Mouse (Mus musculus) embryonic facial prominence, embryonic 14.5 days (tissue): Measurements from ENCODE around the gene Cnot6. TPM values are rescaled to one million over a fixed set of nuclear protein-coding genes. Genes with fewer than 3 reads are reported as not detected.

Experiments
- ATAC-seq: fragments of 200-750 bp; cut with Nextera tagmentation; 2 replicates; pipeline ENCODE4 v1.8.0; 2017; ENCODE audit warnings: low read depth, moderate number of reproducible peaks, moderate TSS enrichment
- DNase-seq: peaks from one replicate; pipeline ENCODE4 v3.0.0-alpha.2; 2015; ENCODE audit warnings: low spot score
- H3K27ac ChIP-seq: fragments of 300-500 bp; sonication (generic); replicated peaks from 2 replicates; pipeline ENCODE4 v1.5.1; 2014; ENCODE audit warnings: low read depth, mild to moderate bottlenecking, low read length, moderate library complexity
- H3K27me3 ChIP-seq: fragments of 300-500 bp; sonication (generic); replicated peaks from 2 replicates; pipeline ENCODE4 v1.6.1; 2014; ENCODE audit warnings: low read length; ENCODE audit not compliant: control insufficient read depth, insufficient read depth
- H3K36me3 ChIP-seq: fragments of 300-500 bp; sonication (generic); 2 replicates; pipeline ENCODE4 v1.6.1; 2014; ENCODE audit warnings: low read length, mixed read lengths; ENCODE audit not compliant: control insufficient read depth, insufficient read depth
- H3K4me1 ChIP-seq: fragments of 300-500 bp; sonication (generic); 2 replicates; pipeline ENCODE4 v1.6.1; 2014; ENCODE audit warnings: antibody characterized with exemption, low read length; ENCODE audit not compliant: control insufficient read depth, insufficient read depth
- H3K4me2 ChIP-seq: fragments of 300-500 bp; sonication (generic); 2 replicates; pipeline ENCODE4 v1.6.1; 2014; ENCODE audit warnings: low read depth, mild to moderate bottlenecking, low read length, moderate library complexity, mixed read lengths
- H3K4me3 ChIP-seq: fragments of 300-500 bp; sonication (generic); 2 replicates; pipeline ENCODE4 v1.5.1; 2014; ENCODE audit warnings: low read depth, mild to moderate bottlenecking, low read length
- H3K9ac ChIP-seq: fragments of 300-500 bp; sonication (generic); 2 replicates; pipeline ENCODE4 v1.6.1; 2014; ENCODE audit warnings: low read depth, mild to moderate bottlenecking, low read length, moderate library complexity, mixed read lengths
- H3K9me3 ChIP-seq: fragments of 300-500 bp; sonication (generic); 2 replicates; pipeline ENCODE4 v1.6.1; 2016; ENCODE audit warnings: low read length; ENCODE audit not compliant: control insufficient read depth
- WGBS: fragments of 180-500 bp; shearing (Covaris S2); extraction: QIAGEN DNeasy Blood & Tissue Kit; methylation state at CpG from one replicate; pipeline ENCODE4 v1.1.7; 2014; 5-methylcytosine and 5-hydroxymethylcytosine counted together
- polyA plus RNA-seq: library from polyadenylated mRNA; unstranded; fragments of >200 nt; fragmentation: Nextera tagmentation; extraction: Ambion mirVana; gene quantifications from 2 replicates; pipeline ENCODE4 v1.2.1, GENCODE M21; 2014

Gene Cnot6
- polyA plus RNA-seq, 1 experiment from 2014 or later: 56.4 TPM

DNA sequence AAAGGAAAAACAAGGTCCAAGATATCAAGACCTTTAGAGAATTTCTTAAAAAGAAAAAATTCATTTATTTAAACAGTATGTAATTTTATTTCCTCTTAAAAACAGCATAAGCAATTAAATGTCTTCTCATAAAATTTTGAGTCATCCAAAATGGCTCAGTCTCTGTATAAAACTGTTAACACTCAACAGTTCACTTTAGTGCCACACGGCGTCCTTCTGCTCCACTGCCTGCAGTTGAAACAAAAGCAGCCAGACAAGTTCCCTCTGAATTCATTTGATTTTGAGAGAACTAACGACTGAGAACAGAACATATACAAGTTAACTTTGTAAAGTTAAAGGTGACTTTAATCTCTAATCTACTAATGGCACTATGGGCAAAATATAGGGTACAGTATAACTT, 39.1 kb downstream of the Cnot6 start:
- Histone ChIP-seq H3K9me3 (no peaks in the 10 kb centered on the region), H3K27me3 (no peaks in the 10 kb centered on the region), H3K9ac (no peak overlapping the region), H3K4me3 (no peak overlapping the region), H3K4me1 (no peaks in the 10 kb centered on the region), H3K27ac (no peak overlapping the region), H3K36me3 (peaks cover 69% of the 10 kb centered on the region), H3K4me2 (no peak overlapping the region)
- no peak for ATAC-seq
- no peak for DNase-seq
- WGBS: 81% methylated on average over 3 of the region's 3 CpGs

DNA sequence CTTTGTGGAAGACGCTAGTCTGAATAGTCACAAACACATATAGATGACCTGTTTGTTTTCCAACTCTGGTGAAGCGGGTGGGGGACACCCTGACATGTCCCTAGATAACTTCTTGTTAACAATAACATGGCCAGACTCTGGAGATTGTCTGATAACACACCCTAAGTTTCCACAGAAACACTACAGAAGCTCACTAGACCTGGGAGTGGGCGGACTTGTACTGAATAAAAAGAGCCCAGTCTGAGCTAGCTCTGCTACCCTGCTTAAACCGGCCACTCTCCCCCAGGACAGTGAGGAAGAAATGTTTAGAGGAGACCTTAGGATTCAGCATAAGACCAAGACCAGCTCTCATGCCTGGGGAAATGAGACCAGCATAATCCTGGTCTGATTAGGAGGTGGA, 47.1 kb downstream of the Cnot6 start:
- H3K4me1 ChIP-seq: no peaks in the 10 kb centered on the region
- DNase-seq (no peak), ATAC-seq (no peak)
- WGBS: 77% methylated on average over 4 of the region's 4 CpGs
- H3K4me3 ChIP-seq: no peak overlapping the region
- H3K36me3 ChIP-seq: peaks cover 19% of the 10 kb centered on the region; the same call in 1 of the 2 replicates
- no peak overlapping the region for H3K27ac ChIP-seq
- H3K4me2 ChIP-seq: no peak overlapping the region
- H3K9me3 ChIP-seq: no peaks in the 10 kb centered on the region
- no peak overlapping the region for H3K9ac ChIP-seq
- H3K27me3 ChIP-seq: no peaks in the 10 kb centered on the region

DNA sequence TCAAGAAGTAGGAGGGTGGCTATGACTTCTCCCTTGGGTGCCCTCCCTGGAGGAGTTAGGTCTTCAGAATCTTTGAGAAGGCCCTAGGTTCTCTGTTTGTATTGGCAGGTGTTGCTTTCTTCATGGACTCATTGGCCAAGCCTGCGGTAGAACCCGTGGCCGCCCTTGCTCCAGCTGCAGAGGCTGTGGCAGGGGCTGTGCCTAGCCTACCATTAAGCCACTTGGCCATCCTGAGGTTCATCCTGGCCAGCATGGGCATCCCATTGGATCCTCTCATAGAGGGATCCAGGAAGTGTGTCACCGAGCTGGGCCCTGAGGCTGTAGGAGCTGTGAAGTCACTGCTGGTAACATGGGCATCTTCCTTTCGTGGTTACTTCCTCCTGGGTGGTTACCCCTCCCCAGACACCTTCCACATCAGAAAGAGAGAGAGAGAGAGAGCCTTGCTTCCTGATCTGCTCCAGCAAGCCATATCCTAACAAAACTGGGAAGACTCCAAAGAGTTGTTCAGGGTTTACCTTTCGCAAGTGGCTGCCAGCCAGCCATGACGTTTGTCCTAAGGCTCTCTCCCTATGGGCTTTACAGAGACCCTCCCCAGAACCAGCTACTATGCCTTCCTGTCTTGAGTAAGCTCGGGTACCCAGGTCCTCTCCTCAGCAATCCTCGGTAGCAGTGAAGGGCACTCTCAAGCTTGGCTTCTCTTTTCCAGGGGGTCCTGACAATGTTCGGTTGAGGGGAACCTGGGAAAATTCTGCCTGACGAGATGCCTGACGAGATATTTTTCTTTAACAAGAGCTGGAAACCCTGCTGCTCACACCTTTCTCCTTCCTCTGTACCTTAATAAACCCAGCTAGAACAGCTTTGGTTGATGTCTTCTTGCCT, 48.0 kb downstream of the Cnot6 start:
- Histone ChIP-seq H3K9me3 (no peaks in the 10 kb centered on the region), H3K27me3 (no peaks in the 10 kb centered on the region), H3K4me1 (no peaks in the 10 kb centered on the region), H3K27ac (no peak overlapping the region), H3K9ac (no peak overlapping the region), H3K36me3 (peaks cover 11% of the 10 kb centered on the region; the same call in 1 of the 2 replicates), H3K4me3 (no peak overlapping the region), H3K4me2 (no peak overlapping the region)
- no peak for ATAC-seq
- 75% methylated on average over 12 of the region's 12 CpGs for WGBS
- DNase-seq: no peak

DNA sequence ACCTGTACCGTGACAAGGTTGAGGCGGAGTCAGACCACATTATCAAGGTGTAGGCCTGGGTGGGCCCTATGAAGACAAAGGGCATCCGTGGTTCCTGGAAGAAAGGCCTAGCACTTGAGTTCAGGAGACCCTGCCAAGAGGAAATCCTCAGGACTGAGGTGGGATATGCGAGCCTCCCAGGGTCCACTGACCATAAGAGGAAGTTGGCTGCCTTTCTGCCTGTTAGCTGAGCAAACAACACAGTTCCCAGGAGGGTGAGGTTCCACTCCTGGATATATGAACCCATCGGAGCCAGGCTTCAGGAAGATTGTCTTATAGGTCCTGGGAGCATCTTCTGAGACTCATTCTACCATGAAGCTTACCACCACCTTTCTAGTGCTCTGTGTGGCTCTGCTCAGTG, 49.2 kb downstream of the Cnot6 start, which contains the start of gene Scgb3a1:
Gene Scgb3a1 (plus strand): TSS at position 301 of the 400 bp plus-strand sequence.
- H3K9me3 ChIP-seq: no peaks in the 10 kb centered on the region
- H3K4me2 ChIP-seq: no peak within 1 kb of the TSS
- H3K27me3 ChIP-seq: no peaks in the 10 kb centered on the region
- 78% methylated on average over 5 of the region's 5 CpGs for WGBS
- H3K4me1 ChIP-seq: no peaks in the 10 kb centered on the region
- no peak within 1 kb of the TSS for H3K9ac ChIP-seq
- H3K27ac ChIP-seq: no peak within 1 kb of the TSS
- peaks cover under 1% of the 10 kb centered on the region; the same call in 1 of the 2 replicates for H3K36me3 ChIP-seq
- ATAC-seq (no peak), DNase-seq (no peak)
- H3K4me3 ChIP-seq: no peak within 1 kb of the TSS

DNA sequence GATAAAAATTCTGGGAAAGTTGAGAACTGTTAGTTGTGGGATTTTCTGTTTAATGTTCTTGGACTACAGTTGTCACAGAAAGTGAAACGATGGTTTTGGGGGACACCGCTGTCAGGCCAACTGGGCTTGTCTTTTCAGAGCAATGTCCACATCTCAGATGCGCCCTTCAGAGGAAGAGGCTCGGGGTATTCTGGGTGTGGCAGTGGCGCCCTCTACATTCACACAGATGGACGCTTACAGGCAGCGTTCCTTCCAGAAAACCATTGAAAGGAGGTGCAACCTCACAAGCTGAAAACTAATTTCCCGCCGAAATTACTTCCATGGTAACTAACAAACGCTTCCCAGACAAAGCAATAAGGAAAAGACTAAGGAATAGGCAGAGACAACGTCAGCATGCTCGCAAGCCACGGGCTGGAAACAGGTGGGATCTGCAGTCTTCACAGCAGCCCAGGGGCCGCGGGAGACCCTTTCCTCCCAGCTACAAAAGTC, 50.2 kb downstream of the Cnot6 start:
- no peak for ATAC-seq

DNA sequence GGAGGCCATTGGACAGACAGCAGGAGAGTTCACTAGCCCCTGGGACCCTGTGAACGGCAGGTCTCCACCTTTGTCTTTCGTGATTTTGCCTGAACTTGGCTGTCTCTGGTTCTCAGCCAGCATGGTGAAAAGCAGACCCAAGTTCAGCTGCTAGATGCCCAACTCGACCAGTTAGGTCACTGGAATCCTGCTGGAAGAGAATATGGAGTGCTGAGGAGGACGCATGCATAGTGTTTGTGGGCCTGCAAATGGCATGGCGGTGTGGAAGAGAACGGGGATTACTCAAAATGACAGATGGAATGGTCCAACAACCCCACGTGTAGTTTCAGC, 53.1 kb downstream of the Cnot6 start:
- Histone ChIP-seq H3K36me3 (no peaks in the 10 kb centered on the region), H3K9ac (no peak overlapping the region), H3K27me3 (no peaks in the 10 kb centered on the region), H3K4me2 (no peak overlapping the region), H3K4me3 (no peak overlapping the region), H3K9me3 (no peaks in the 10 kb centered on the region), H3K27ac (no peak overlapping the region), H3K4me1 (no peaks in the 10 kb centered on the region)
- no peak for ATAC-seq
- no peak for DNase-seq
- WGBS: 66% methylated on average over 7 of the region's 7 CpGs

More for the DNA sequence above, 50.2 kb downstream of the Cnot6 start:
- H3K4me1 ChIP-seq: no peaks in the 10 kb centered on the region
- H3K4me3 ChIP-seq: no peak overlapping the region
- no peak overlapping the region for H3K4me2 ChIP-seq
- no peaks in the 10 kb centered on the region for H3K9me3 ChIP-seq
- no peaks in the 10 kb centered on the region for H3K36me3 ChIP-seq
- H3K27ac ChIP-seq: no peak overlapping the region
- WGBS: 64% methylated on average over 15 of the region's 15 CpGs
- no peak overlapping the region for H3K9ac ChIP-seq
- no peaks in the 10 kb centered on the region for H3K27me3 ChIP-seq
- DNase-seq: no peak

DNA sequence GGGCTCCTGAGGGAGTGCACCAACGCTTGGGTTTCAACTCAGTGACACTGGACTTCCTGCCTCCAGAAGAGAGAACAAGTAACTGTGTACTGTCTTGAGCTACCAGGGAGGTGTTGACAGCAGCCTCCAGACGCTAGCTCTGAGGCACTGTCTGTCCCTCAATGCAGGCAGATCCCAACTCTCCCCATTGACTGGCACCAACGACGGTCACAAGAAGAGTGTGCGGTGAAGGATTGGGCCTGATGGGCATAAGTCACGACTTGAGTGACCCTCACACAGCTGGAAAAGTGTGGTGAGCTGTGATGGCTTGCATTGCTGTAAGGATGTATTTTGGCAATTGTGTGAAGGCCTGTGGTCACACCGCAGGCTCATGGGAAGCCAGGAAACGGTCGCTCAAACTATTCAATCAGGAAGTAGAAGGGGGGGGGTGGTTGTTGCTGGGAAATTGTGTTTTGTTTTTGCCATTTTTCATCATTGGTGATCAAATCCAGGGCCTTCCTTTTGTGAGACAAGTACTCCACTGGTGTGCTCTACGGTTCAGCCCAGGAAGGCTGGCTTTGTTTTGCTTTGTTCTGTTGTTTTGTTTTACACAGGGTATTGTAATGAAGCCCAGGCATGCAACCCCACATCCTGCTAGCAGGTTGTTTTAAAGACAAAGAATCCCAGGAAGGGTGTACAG, 53.6 kb downstream of the Cnot6 start:
- H3K27ac ChIP-seq: no peak overlapping the region; the same call in 1 of the 2 replicates
- DNase-seq: no peak

DNA sequence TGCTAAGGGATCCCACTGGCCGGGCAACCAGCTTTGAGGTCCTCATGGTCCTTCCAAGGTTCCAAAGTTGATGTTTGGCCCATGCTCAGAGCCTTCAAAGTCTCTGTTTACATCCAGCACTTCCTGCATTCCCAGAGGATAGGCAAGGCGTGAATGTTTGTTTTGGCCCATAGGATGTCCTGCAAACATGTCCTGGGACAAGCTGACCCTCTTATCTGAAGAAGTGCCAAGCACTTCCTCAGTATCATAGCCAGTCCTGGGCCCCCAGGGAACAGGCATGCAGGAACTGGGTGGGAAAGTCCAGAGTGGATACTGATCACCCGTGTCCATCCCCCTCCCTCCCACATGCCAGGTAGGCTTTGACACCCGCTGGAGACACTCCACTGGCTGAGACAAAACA, 54.5 kb downstream of the Cnot6 start:
- H3K9ac ChIP-seq: no peak overlapping the region
- ATAC-seq (no peak), DNase-seq (no peak)
- H3K27me3 ChIP-seq: no peaks in the 10 kb centered on the region
- 79% methylated on average over 4 of the region's 4 CpGs for WGBS
- no peak overlapping the region for H3K27ac ChIP-seq
- no peaks in the 10 kb centered on the region for H3K9me3 ChIP-seq
- H3K4me2 ChIP-seq: no peak overlapping the region
- H3K4me3 ChIP-seq: no peak overlapping the region
- H3K4me1 ChIP-seq: no peaks in the 10 kb centered on the region
- no peaks in the 10 kb centered on the region for H3K36me3 ChIP-seq

More for the DNA sequence above, 53.6 kb downstream of the Cnot6 start:
- 59% methylated on average over 10 of the region's 10 CpGs for WGBS
- Histone ChIP-seq H3K4me3 (no peak overlapping the region), H3K9me3 (no peaks in the 10 kb centered on the region), H3K36me3 (no peaks in the 10 kb centered on the region), H3K4me1 (no peaks in the 10 kb centered on the region), H3K4me2 (no peak overlapping the region), H3K9ac (no peak overlapping the region), H3K27me3 (no peaks in the 10 kb centered on the region)
- ATAC-seq: no peak
